Mouse (Mus musculus) E14TG2a.4 (cell line): ENCODE data around the gene Kcnd3.

Experiments used
- CTCF ChIP-seq: conservative IDR thresholded peaks from 2 replicates; pipeline ENCODE4 v1.5.1; 2014; ENCODE audit warnings: low read length
- NANOG ChIP-seq: IDR thresholded peaks from 2 replicates; pipeline ENCODE4 v1.6.1; 2014; ENCODE audit warnings: borderline replicate concordance, low read length, mixed read lengths
- POU5F1 ChIP-seq: IDR thresholded peaks from 2 replicates; pipeline ENCODE4 v1.6.1; 2014; ENCODE audit warnings: low read length, borderline replicate concordance

- TF ChIP-seq POU5F1 (no peak), CTCF (0 out of 2 replicates have a peak, but pooled peaks have one; percentile 4), NANOG (no peak)
These were observed 216.0 kb downstream of the Kcnd3 start for GRCm38 (mm10) chr3:105668161-105668560.
